ENCODE assay signal across 24 mouse cellular contexts in genomic region chr8:34535434-34535833, GRCm38 (mm10).
DNase-seq lines count a peak whose midpoint lies in the region; ATAC-seq and TF ChIP-seq lines count a peak whose summit lies in the region.
"Had no signal": no experiment of that assay in that cellular context is flagged by ENCODE, and none has a peak within 500 bp of the region (broad histone marks: within the 10 kb centered on the region; RNA-seq: fewer than 3 reads in every experiment).

No protein-coding gene starts in this region.

- no peak overlapping the region for H3K27ac ChIP-seq in forebrain, embryonic 14.5 days (ENCODE audit: low read depth, low read length)
- no peak overlapping the region for H3K27ac ChIP-seq in midbrain, postnatal 0 days (ENCODE audit: low read depth, low read length)
- H3K27ac ChIP-seq: embryonic facial prominence, embryonic 10.5 days; embryonic facial prominence, embryonic 12.5 days; forebrain, embryonic 10.5 days; forebrain, embryonic 12.5 days; forebrain, embryonic 15.5 days had no signal

- H3K27me3 ChIP-seq in forebrain, embryonic 14.5 days (replicated peaks; ENCODE audit: control insufficient read depth, insufficient read depth, low read length) = no peaks in the 10 kb centered on the region
- H3K27me3 ChIP-seq in midbrain, postnatal 0 days (ENCODE audit: insufficient read depth, low read length) = no peaks in the 10 kb centered on the region
- H3K27me3 ChIP-seq: embryonic facial prominence, embryonic 12.5 days; forebrain, embryonic 12.5 days; forebrain, embryonic 15.5 days; Patski had no signal

- H3K9ac ChIP-seq in forebrain, embryonic 14.5 days (ENCODE audit: low read length) = no peak overlapping the region
- no peak overlapping the region for H3K9ac ChIP-seq in midbrain, postnatal 0 days (replicated peaks; ENCODE audit: low read length, poor library complexity, severe bottlenecking)
- H3K9ac ChIP-seq: embryonic facial prominence, embryonic 12.5 days; forebrain, embryonic 12.5 days; forebrain, embryonic 15.5 days; forebrain, postnatal 0 days had no signal

- H3K36me3 ChIP-seq in forebrain, embryonic 14.5 days (ENCODE audit: control insufficient read depth, insufficient read depth, low read length) = no peaks in the 10 kb centered on the region
- H3K36me3 ChIP-seq in midbrain, postnatal 0 days (ENCODE audit: insufficient read depth, low read length) = no peaks in the 10 kb centered on the region
- H3K36me3 ChIP-seq: embryonic facial prominence, embryonic 10.5 days; embryonic facial prominence, embryonic 12.5 days; forebrain, embryonic 10.5 days; forebrain, embryonic 12.5 days; forebrain, embryonic 15.5 days had no signal

- 92% methylated on average over 3 of the region's 3 CpGs for WGBS in forebrain, embryonic 14.5 days
- 74% methylated on average over 3 of the region's 3 CpGs for WGBS in midbrain, postnatal 0 days

- ATAC-seq in forebrain, embryonic 14.5 days = no peak
- ATAC-seq in erythroblast, adult 5-6 weeks (replicated peaks; ENCODE audit: low FRiP score, poor library complexity, severe bottlenecking) = no peak
- ATAC-seq in midbrain, postnatal 0 days (ENCODE audit: low FRiP score) = no peak
- ATAC-seq: activated CD4-positive, CD25-positive, alpha-beta regulatory T cell, adult 4 months; forebrain, embryonic 15.5 days; forebrain, postnatal 0 days; Patski had no signal

- H3K4me3 ChIP-seq in forebrain, embryonic 14.5 days (ENCODE audit: low read depth, low read length) = no peak overlapping the region
- no peak overlapping the region for H3K4me3 ChIP-seq in midbrain, postnatal 0 days (ENCODE audit: low read depth, low read length)
- H3K4me3 ChIP-seq: embryonic facial prominence, embryonic 10.5 days; embryonic facial prominence, embryonic 12.5 days; erythroblast, embryonic 14.5 days; forebrain, embryonic 10.5 days; forebrain, embryonic 12.5 days; forebrain, embryonic 15.5 days had no signal

- H3K4me2 ChIP-seq in forebrain, embryonic 14.5 days (ENCODE audit: low read length) = no peak overlapping the region
- H3K4me2 ChIP-seq in midbrain, postnatal 0 days (ENCODE audit: low read depth, low read length, poor library complexity, severe bottlenecking) = no peak overlapping the region
- H3K4me2 ChIP-seq: embryonic facial prominence, embryonic 12.5 days; forebrain, embryonic 12.5 days; forebrain, embryonic 15.5 days had no signal

- no peak for TF ChIP-seq CTCF in midbrain, postnatal 0 days (IDR thresholded peaks at IDR 0.05)

- H3K4me1 ChIP-seq in forebrain, embryonic 14.5 days (ENCODE audit: control insufficient read depth, insufficient read depth, low read length) = no peaks in the 10 kb centered on the region
- no peaks in the 10 kb centered on the region for H3K4me1 ChIP-seq in midbrain, postnatal 0 days (ENCODE audit: insufficient read depth, low read length)
- H3K4me1 ChIP-seq: embryonic facial prominence, embryonic 10.5 days; embryonic facial prominence, embryonic 12.5 days; forebrain, embryonic 10.5 days; forebrain, embryonic 12.5 days; forebrain, embryonic 15.5 days had no signal

- H3K9me3 ChIP-seq in forebrain, embryonic 14.5 days (replicated peaks; ENCODE audit: control insufficient read depth, low read length) = no peaks in the 10 kb centered on the region
- no peaks in the 10 kb centered on the region for H3K9me3 ChIP-seq in midbrain, postnatal 0 days (ENCODE audit: low read length)
- H3K9me3 ChIP-seq: embryonic facial prominence, embryonic 10.5 days; embryonic facial prominence, embryonic 12.5 days; forebrain, embryonic 10.5 days; forebrain, embryonic 12.5 days; forebrain, embryonic 15.5 days had no signal

- DNase-seq in right cerebral cortex, adult 18-20 months = peak; percentile 23
- DNase-seq in right cerebral cortex, postnatal 14 days = no peak
- peak; percentile 46 for DNase-seq in 416B (ENCODE audit: low read depth)
- DNase-seq in brain, adult 2 months (ENCODE audit: low read depth, low spot score) = peak; percentile 72
- no peak for DNase-seq in forebrain, embryonic 14.5 days (ENCODE audit: low spot score)
- no peak for DNase-seq in midbrain, postnatal 0 days (ENCODE audit: low spot score)
- DNase-seq: adrenal gland, adult 2 months; adrenal gland, postnatal 10 days; adrenal gland, postnatal 25 days; cerebellum, adult 11-12 months; cerebellum, adult 2 months; cerebellum, adult 9-10 months; cerebellum, postnatal 10 days; cerebellum, postnatal 25 days; forebrain, postnatal 0 days had no signal

Comparison
In these comparisons a context has a peak if more than half of its experiments do, and no peak if none do; other contexts are left out.
1. DNase-seq: peak in right cerebral cortex, adult 18-20 months (single experiment), 416B (single experiment) and brain, adult 2 months (single experiment); none in right cerebral cortex, postnatal 14 days (single experiment), forebrain, embryonic 14.5 days (single experiment) and midbrain, postnatal 0 days (single experiment).